Mouse (Mus musculus): ENCODE measurements around the gene Napa. TPM values are rescaled to one million over a fixed set of nuclear protein-coding genes. Genes with fewer than 3 reads are reported as not detected.

The Napa gene
- polyA plus RNA-seq, 1 experiment from 2014 or later = 212 TPM

- H3K27ac ChIP-seq = no peak overlapping the region
- no peaks in the 10 kb centered on the region for H3K27me3 ChIP-seq
- no peak overlapping the region for H3K4me2 ChIP-seq
- no peak overlapping the region for H3K4me3 ChIP-seq
- peaks cover 26% of the 10 kb centered on the region for H3K36me3 ChIP-seq
- no peaks in the 10 kb centered on the region for H3K9me3 ChIP-seq
- WGBS = 73% methylated on average over 15 of the region's 15 CpGs
- H3K4me1 ChIP-seq (replicated peaks) = peaks cover 73% of the 10 kb centered on the region
- ATAC-seq (ENCODE audit: low FRiP score) = no peak
- 0 out of 2 replicates have a peak overlapping the region, but pooled peaks have one; percentile 40 for H3K9ac ChIP-seq
Observed at GRCm38 (mm10) chr7:16101726-16102475, 3.6 kb downstream of the Napa start.

GRCm38 (mm10) chr7:16102686-16103226 is 4.5 kb downstream of the Napa start:
- ATAC-seq (ENCODE audit: low FRiP score) = no peak
- Histone ChIP-seq H3K4me1 (replicated peaks) (peaks cover 70% of the 10 kb centered on the region), H3K4me3 (no peak overlapping the region), H3K4me2 (no peak overlapping the region), H3K9ac (peak overlapping the region; percentile 59), H3K27me3 (no peaks in the 10 kb centered on the region), H3K36me3 (peaks cover 33% of the 10 kb centered on the region), H3K27ac (peak overlapping the region; percentile 79), H3K9me3 (no peaks in the 10 kb centered on the region)
- 87% methylated on average over 5 of the region's 5 CpGs for WGBS

GRCm38 (mm10) chr7:16103760-16104159 is 5.5 kb downstream of the Napa start:
- H3K27me3 ChIP-seq = no peaks in the 10 kb centered on the region
- peaks cover 43% of the 10 kb centered on the region for H3K36me3 ChIP-seq
- peak overlapping the region; percentile 59 for H3K9ac ChIP-seq
- H3K4me3 ChIP-seq = no peak overlapping the region
- H3K4me1 ChIP-seq (replicated peaks) = peaks cover 68% of the 10 kb centered on the region
- peak overlapping the region; percentile 79 for H3K27ac ChIP-seq
- WGBS = 64% methylated on average over 6 of the region's 6 CpGs
- ATAC-seq (ENCODE audit: low FRiP score) = peak; percentile 53
- no peak overlapping the region for H3K4me2 ChIP-seq
- H3K9me3 ChIP-seq = no peaks in the 10 kb centered on the region

DNA sequence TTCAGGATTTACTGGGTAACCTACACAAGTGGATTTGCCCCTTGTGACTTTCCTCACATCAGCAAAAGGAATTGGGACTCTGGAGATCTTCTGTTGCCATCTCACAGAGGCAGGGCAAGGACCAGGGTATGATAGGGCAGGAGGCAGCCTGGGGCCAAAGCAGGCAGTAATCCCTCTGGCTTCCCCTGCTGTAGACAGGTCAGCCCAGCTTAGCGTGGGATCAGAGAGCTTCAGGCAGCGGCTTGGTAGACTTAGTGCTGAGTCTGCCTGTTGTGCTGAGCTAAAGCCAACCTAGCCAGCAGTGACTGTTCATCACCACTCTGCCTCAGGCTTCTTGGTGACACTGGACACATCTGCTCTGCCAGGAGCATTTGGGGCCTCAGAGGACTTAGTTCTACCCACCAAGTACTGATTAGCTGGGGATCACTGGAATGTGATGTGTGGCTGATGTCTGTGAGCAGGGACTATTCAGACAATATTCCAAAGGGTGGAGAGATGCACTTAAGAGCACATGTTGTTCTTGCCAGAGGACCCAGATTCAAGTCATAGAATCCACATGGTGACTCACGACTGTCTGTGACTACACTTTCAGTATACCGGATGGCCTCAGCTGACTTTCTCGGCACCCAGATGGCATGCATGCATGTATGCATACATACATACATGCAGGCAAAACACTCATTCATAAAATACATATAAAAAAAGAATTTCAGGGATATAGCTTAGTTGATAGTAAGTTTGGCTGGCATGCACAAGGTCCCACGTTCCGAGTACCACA is 6.5 kb downstream of the Napa start:
- WGBS = 92% methylated on average over 7 of the region's 7 CpGs
- H3K27ac ChIP-seq = peak overlapping the region; percentile 79
- peaks cover 53% of the 10 kb centered on the region for H3K36me3 ChIP-seq
- no peak for ATAC-seq (ENCODE audit: low FRiP score)
- no peaks in the 10 kb centered on the region for H3K9me3 ChIP-seq
- H3K27me3 ChIP-seq = no peaks in the 10 kb centered on the region
- H3K4me3 ChIP-seq = no peak overlapping the region
- no peak overlapping the region for H3K9ac ChIP-seq
- H3K4me2 ChIP-seq = no peak overlapping the region
- peaks cover 58% of the 10 kb centered on the region for H3K4me1 ChIP-seq (replicated peaks)

DNA sequence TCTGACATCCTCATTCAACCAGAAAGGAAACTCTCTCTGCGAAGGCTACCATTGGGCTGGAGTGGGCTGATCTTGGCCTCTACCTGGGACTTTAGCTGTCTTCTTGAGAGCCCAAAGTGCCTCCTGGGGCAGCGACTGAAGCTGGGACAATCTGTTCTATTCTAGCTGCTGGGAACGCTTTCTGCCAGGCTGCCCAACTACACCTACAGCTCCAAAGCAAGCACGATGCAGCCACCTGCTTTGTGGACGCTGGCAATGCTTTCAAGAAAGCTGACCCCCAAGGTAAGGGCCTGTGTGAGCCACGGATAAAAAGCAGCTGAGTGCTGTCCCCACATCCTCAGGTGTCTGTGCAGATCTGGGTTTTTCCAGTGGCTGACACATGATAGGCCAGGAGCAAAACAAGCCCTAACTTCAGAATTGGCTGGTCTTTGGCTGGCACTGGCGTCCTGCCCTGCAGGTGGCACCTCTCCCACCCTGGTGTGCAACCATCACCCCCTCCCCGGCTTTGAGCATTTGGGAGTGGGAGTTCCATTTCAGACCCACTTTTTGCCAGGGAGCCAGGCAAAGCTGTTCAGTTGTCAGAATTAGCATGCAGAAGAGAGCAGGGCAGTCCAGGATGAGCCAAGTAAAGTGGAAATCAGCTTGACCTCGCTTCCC is 10.8 kb downstream of the Napa start:
- no peak for ATAC-seq (ENCODE audit: low FRiP score)
- WGBS = 93% methylated on average over 9 of the region's 9 CpGs
- no peak overlapping the region for H3K4me2 ChIP-seq
- H3K9me3 ChIP-seq = no peaks in the 10 kb centered on the region
- H3K9ac ChIP-seq = no peak overlapping the region
- peaks cover 79% of the 10 kb centered on the region for H3K36me3 ChIP-seq
- H3K27me3 ChIP-seq = no peaks in the 10 kb centered on the region
- peaks cover 27% of the 10 kb centered on the region for H3K4me1 ChIP-seq (replicated peaks)
- H3K27ac ChIP-seq = no peak overlapping the region
- H3K4me3 ChIP-seq = no peak overlapping the region

- ATAC-seq (ENCODE audit: low FRiP score) = no peak
- Histone ChIP-seq H3K36me3 (peaks cover 84% of the 10 kb centered on the region), H3K27ac (no peak overlapping the region), H3K4me1 (replicated peaks) (peaks cover 16% of the 10 kb centered on the region; the same call in 1 of the 2 replicates), H3K4me3 (no peak overlapping the region), H3K4me2 (no peak overlapping the region), H3K27me3 (no peaks in the 10 kb centered on the region), H3K9me3 (no peaks in the 10 kb centered on the region), H3K9ac (0 out of 2 replicates have a peak overlapping the region, but pooled peaks have one; percentile 19)
- 90% methylated on average over 8 of the region's 8 CpGs for WGBS
Observed at GRCm38 (mm10) chr7:16110158-16110557, 11.9 kb downstream of the Napa start.

DNA sequence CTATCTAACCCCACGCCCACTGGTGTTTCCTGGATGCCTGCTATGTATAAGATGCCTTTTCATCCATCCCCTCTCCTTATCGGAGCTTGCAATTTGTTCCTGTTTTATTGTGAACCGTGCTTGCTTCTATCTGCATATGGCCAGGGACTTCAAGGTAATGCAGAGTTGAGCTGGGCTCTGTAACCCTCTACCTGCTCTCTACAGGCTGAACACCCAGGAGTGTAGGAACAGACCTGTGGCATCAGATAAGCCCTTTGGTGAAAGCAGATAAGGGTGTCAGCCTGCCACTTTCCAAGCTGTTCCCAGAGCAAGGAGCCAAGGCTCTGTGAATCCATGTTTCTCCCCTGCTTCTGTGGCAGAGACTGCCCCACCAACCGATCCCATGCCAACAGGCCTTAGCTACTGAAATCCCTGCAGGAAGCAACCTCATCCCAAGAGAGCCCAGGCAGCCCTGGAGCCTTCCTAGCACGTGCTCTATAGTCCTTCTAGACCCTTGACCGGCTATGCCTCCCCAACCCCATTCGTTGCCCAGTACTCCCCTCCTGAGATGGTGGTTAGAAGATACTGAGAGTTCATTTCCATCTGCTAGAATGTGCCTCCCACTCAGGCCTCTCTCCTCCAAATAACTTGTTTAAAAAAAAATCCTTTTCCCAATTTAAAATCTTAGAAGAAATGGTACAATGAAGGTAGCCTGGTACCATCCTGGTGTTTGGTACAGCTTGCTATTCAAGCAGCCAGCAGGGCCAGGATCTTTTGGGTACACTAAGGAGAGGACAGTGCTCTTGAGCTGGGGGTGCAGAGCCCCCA is 13.2 kb downstream of the Napa start:
- H3K27me3 ChIP-seq = no peaks in the 10 kb centered on the region
- ATAC-seq (ENCODE audit: low FRiP score) = no peak
- no peaks in the 10 kb centered on the region for H3K9me3 ChIP-seq
- peaks cover 11% of the 10 kb centered on the region; the same call in 1 of the 2 replicates for H3K4me1 ChIP-seq (replicated peaks)
- H3K9ac ChIP-seq = peak overlapping the region; percentile 52; the same call in 1 of the 2 replicates
- peaks cover 94% of the 10 kb centered on the region for H3K36me3 ChIP-seq
- WGBS = 95% methylated on average over 7 of the region's 7 CpGs
- no peak overlapping the region for H3K4me3 ChIP-seq
- no peak overlapping the region for H3K4me2 ChIP-seq
- H3K27ac ChIP-seq = peak overlapping the region; percentile 5; the same call in 1 of the 2 replicates

DNA sequence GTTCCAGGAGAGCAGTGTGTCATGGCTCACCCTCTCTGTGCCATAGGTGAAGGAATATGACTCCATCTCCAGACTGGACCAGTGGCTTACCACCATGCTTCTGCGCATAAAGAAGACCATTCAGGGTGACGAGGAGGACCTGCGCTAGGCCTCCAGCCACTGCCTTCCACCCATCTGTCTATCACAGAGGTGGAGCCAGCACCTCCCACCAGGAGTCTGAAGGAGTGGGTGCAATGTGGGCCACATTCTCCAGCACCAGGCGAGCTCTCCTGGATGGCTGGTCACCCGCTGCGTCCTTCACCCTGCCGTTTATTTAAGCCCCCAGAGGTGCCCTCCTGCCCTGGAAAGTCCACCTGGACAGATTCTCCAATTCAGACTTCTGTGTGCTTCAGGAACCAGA is 18.2 kb downstream of the Napa start:
- Histone ChIP-seq H3K36me3 (peaks cover 67% of the 10 kb centered on the region), H3K9ac (no peak overlapping the region), H3K9me3 (no peaks in the 10 kb centered on the region), H3K27ac (no peak overlapping the region), H3K4me3 (no peak overlapping the region), H3K4me1 (replicated peaks) (peaks cover 26% of the 10 kb centered on the region), H3K4me2 (no peak overlapping the region), H3K27me3 (no peaks in the 10 kb centered on the region)
- ATAC-seq (ENCODE audit: low FRiP score) = no peak
- WGBS = 92% methylated on average over 7 of the region's 7 CpGs

- no peak overlapping the region for H3K4me2 ChIP-seq
- H3K9me3 ChIP-seq = no peaks in the 10 kb centered on the region
- peaks cover 23% of the 10 kb centered on the region for H3K4me1 ChIP-seq (replicated peaks)
- no peak overlapping the region for H3K27ac ChIP-seq
- no peak for ATAC-seq (ENCODE audit: low FRiP score)
- WGBS = 83% methylated on average over 3 of the region's 3 CpGs
- peaks cover 60% of the 10 kb centered on the region for H3K36me3 ChIP-seq
- no peaks in the 10 kb centered on the region for H3K27me3 ChIP-seq
- no peak overlapping the region for H3K4me3 ChIP-seq
- no peak overlapping the region for H3K9ac ChIP-seq
Observed at GRCm38 (mm10) chr7:16117100-16117499, 18.8 kb downstream of the Napa start.

- Histone ChIP-seq H3K27ac (peak within 1 kb of the TSS; percentile 94), H3K27me3 (no peaks in the 10 kb centered on the region), H3K9me3 (no peaks in the 10 kb centered on the region), H3K4me1 (replicated peaks) (peaks cover 15% of the 10 kb centered on the region), H3K4me2 (peak within 1 kb of the TSS; percentile 56), H3K9ac (peak within 1 kb of the TSS; percentile 80), H3K4me3 (peak within 1 kb of the TSS; percentile 67), H3K36me3 (peaks cover 49% of the 10 kb centered on the region)
- peak; percentile 88 for ATAC-seq (ENCODE audit: low FRiP score)
- 1% methylated on average over 33 of the region's 33 CpGs for WGBS
Observed at GRCm38 (mm10) chr7:16119569-16120261, 21.5 kb downstream of the Napa start, which contains the start of gene Kptn. TSS of gene Kptn (plus strand) at chr7:16119895.

GRCm38 (mm10) chr7:16120262-16120600 is 22.0 kb downstream of the Napa start:
- WGBS = 52% methylated on average over 9 of the region's 9 CpGs
- peak; percentile 58; the same call in 1 of the 2 replicates for ATAC-seq (ENCODE audit: low FRiP score)

More at GRCm38 (mm10) chr7:16120262-16120600, 22.0 kb downstream of the Napa start:
- Histone ChIP-seq H3K27ac (peak overlapping the region; percentile 94; the same call in 1 of the 2 replicates), H3K4me2 (peak overlapping the region; percentile 56), H3K4me1 (replicated peaks) (peaks cover 15% of the 10 kb centered on the region), H3K27me3 (no peaks in the 10 kb centered on the region), H3K4me3 (peak overlapping the region; percentile 67), H3K9ac (peak overlapping the region; percentile 80), H3K9me3 (no peaks in the 10 kb centered on the region), H3K36me3 (peaks cover 49% of the 10 kb centered on the region)

All from hindbrain, embryonic 13.5 days (tissue).